Mouse (Mus musculus) neutrophil, adult 5-6 weeks (primary cell): ENCODE measurements around the gene Mlxipl. TPM values are rescaled to one million over a fixed set of nuclear protein-coding genes. Genes with fewer than 3 reads are reported as not detected.

Experiments used
- ATAC-seq: fragments of 151-379, 151-347 bp; 2 replicates; pipeline ENCODE4 v1.8.0; 2017; ENCODE audit warnings: mild to moderate bottlenecking, moderate TSS enrichment; ENCODE audit not compliant: insufficient number of reproducible peaks, poor library complexity, low FRiP score, severe bottlenecking; ENCODE audit errors: extremely low read depth
- total RNA-seq: library from RNA; stranded (forward); fragments of 200-1000 nt; gene quantifications from 2 replicates; pipeline ENCODE4 v1.2.3, GENCODE M21; 2017

Mlxipl gene
- total RNA-seq, 1 experiment from 2014 or later = not detected

GRCm38 (mm10) chr5:135172986-135173385, 83.3 kb downstream of the Mlxipl start:
- no peak for ATAC-seq

- no peak for ATAC-seq
Measured at GRCm38 (mm10) chr5:135175086-135175485, 85.4 kb downstream of the Mlxipl start.

- no peak for ATAC-seq
Measured at GRCm38 (mm10) chr5:135178523-135178922, 88.8 kb downstream of the Mlxipl start.

DNA sequence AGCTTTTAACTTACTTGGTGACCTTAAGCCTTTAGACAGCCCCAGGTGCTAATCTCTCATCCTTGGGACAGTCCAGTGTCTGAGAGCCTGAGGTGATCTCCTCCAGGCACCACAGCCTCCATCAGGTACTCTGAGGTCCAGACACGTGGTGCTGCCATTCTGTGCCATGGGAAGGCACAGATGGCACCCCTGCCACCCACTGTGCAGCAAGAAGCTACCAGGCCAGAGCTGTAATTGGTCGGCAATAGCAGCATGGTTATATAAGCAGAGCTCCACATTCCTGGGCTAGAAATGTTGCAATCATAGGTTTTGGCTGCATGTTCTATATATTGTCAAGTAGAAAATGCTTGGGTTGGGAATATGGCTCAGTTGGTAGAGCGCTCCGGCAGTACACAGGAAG, 89.3 kb downstream of the Mlxipl start:
- no peak for ATAC-seq

GRCm38 (mm10) chr5:135179616-135180015, 89.9 kb downstream of the Mlxipl start:
- no peak for ATAC-seq

- ATAC-seq = no peak
Measured at GRCm38 (mm10) chr5:135180796-135181195, 91.1 kb downstream of the Mlxipl start.

DNA sequence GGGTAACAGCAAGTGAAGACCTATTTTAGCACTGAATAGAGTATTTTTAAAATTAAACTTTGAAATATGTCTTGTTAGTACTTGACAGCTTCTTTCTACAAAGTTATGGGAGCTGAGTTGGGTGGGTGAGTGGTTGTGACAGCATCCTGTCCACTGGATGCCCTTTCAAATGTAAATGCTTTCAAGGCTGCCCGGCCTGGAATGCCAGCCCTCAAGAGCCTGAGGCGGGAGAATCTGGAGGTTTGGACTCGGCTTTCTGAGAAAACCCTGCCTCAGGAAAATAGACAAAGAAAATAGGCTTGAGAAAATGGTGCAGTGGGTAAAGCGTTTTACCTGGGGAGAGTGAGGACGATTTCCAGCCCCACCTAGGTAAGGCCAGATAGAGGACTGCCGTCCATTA, 92.1 kb downstream of the Mlxipl start:
- no peak for ATAC-seq

- ATAC-seq = no peak
Measured at GRCm38 (mm10) chr5:135183131-135183861, 93.6 kb downstream of the Mlxipl start.

DNA sequence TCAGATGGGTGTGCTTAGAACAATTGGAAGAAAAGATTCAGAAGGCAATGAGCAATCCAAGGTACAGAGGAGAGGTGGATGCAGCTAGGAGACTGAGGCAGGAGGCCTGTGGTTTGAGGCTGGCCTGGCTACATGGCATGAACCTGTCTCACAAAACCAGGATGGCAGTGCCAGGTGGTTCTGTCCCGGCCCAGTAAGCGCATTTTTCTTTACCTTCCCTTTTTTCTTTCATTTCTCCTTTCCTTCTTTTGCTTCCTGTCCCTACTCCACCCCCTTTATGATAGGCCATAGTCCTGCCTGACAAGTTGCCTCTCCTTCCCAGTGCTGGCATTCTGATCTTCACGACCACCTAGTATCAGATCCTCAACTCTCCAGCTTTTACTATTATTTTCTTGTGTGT, 95.3 kb downstream of the Mlxipl start:
- no peak for ATAC-seq

GRCm38 (mm10) chr5:135185596-135185995, 95.9 kb downstream of the Mlxipl start:
- no peak for ATAC-seq

DNA sequence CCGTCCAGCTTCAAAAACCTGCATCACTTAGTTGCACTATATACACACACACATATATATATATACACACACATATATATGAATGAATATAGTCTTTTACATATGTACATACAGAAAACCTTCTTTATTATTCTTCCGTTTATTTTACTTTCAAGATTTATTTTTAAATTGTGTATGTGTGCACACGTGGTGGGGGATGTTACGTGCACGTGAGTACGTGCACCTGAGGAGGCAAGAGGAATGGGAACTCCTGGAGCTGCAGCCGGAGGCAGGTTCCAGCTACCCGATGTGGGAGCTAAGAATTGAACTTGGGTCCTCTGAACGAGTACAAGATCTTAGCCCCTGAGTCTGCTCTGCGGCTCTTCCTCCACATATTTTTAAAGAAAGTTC, 96.5 kb downstream of the Mlxipl start:
- ATAC-seq = no peak

DNA sequence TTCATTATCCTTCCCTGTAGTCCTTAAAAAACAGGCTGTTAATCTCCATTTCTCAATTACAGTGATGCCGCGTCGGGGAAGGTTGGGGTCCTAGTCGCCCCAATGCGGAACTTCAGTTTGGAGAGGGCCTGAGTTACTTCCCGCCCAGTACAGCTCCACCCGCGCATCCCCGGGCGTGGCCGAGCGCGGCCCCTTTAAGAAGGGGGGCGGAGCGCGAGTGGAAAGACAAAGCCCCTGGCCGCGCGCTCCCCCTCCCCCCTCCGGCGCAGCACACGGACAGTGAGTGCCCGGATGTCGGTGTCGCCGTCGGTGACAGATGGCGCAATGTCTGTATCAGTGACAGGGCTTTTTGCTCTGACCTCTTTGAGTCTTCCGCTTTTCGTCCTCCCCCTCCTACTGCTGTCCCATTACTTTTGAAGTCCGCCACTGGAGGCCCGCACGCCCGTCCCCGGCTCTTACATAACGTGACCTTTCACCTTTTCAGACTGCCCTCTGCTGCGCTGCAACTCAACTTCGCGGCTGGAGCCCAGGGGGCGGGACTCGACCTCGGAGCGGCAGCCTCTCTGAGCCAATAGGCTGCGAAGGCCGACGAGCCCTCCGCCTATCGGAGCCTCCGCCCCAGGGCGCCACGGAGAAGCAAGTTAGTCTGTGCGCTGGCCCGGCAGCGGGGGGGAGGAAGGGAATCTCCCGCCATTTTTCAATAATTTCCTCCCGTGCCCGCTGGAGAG, 97.1 kb downstream of the Mlxipl start, which contains the start of gene Baz1b:
TSS of gene Baz1b (plus strand) at position 644 of the 728 bp plus-strand sequence.
- ATAC-seq = peak; percentile 87

GRCm38 (mm10) chr5:135187349-135188213, 97.9 kb downstream of the Mlxipl start:
- ATAC-seq = no peak

Other genes starting within 250 kb of the Mlxipl start
- gene Tmem270, start 183.2 kb upstream of the Mlxipl start, total RNA-seq = not detected in 2 replicates
- gene Cldn13, start 174.4 kb upstream of the Mlxipl start, total RNA-seq = not detected in 2 replicates
- gene Mettl27, start 157.5 kb upstream of the Mlxipl start, total RNA-seq = 0.86 and 2.2 TPM in 2 replicates
- 0.23 and 0.25 TPM in 2 replicates for gene Cldn4, start 143.0 kb upstream of the Mlxipl start, total RNA-seq
- not detected in 2 replicates for gene Cldn3, start 103.7 kb upstream of the Mlxipl start, total RNA-seq
- 28.6 and 32.2 TPM in 2 replicates for gene Abhd11, start 80.7 kb upstream of the Mlxipl start, total RNA-seq
- gene Stx1a, start 66.4 kb upstream of the Mlxipl start, total RNA-seq = 3.8 and 4.9 TPM in 2 replicates
- gene Dnajc30, start 25.7 kb upstream of the Mlxipl start, total RNA-seq = 8.1 and 8.7 TPM in 2 replicates
- gene Bud23, start 24.9 kb upstream of the Mlxipl start, total RNA-seq = 67.6 and 68.1 TPM in 2 replicates
- gene Vps37d, start 11.6 kb upstream of the Mlxipl start, total RNA-seq = not detected in 2 replicates
- 7.4 and 9.3 TPM in 2 replicates for gene Tbl2, start 59.8 kb downstream of the Mlxipl start, total RNA-seq
- 37.4 and 49.5 TPM in 2 replicates for gene Bcl7b, start 78.4 kb downstream of the Mlxipl start, total RNA-seq
- gene Baz1b, start 97.4 kb downstream of the Mlxipl start, total RNA-seq = 125 and 129 TPM in 2 replicates
- not detected in 2 replicates for gene Fzd9, start 161.3 kb downstream of the Mlxipl start, total RNA-seq